Mouse (Mus musculus) liver, postnatal 0 days (tissue): ENCODE data around the gene Prep. TPM values are rescaled to one million over a fixed set of nuclear protein-coding genes. Genes with fewer than 3 reads are reported as not detected.

Source experiments
- ATAC-seq: fragments of 200-750 bp; cut with Nextera tagmentation; 2 replicates; pipeline ENCODE4 v1.8.0; 2017; ENCODE audit warnings: mild to moderate bottlenecking, moderate library complexity
- DNase-seq: peaks from one replicate; pipeline ENCODE4 v3.0.0-alpha.2; 2016
- H3K27ac ChIP-seq: fragments of 300-500 bp; sonication (generic); 2 replicates; pipeline ENCODE4 v1.5.1; 2014; ENCODE audit warnings: antibody characterized with exemption, moderate library complexity, mild to moderate bottlenecking, low read depth
- H3K27me3 ChIP-seq: fragments of 300-500 bp; sonication (generic); 2 replicates; pipeline ENCODE4 v1.6.1; 2014; ENCODE audit warnings: low read length, control low read depth, mixed read lengths; ENCODE audit not compliant: insufficient read depth
- H3K36me3 ChIP-seq: fragments of 300-500 bp; sonication (generic); replicated peaks from 2 replicates; pipeline ENCODE4 v1.6.1; 2014; ENCODE audit warnings: mild to moderate bottlenecking, control low read depth, low read length, moderate library complexity, mixed read lengths; ENCODE audit not compliant: insufficient read depth
- H3K4me1 ChIP-seq: fragments of 300-500 bp; sonication (generic); 2 replicates; pipeline ENCODE4 v1.6.1; 2014; ENCODE audit warnings: antibody characterized with exemption, mild to moderate bottlenecking, control low read depth; ENCODE audit not compliant: insufficient read depth
- H3K4me2 ChIP-seq: fragments of 300-500 bp; sonication (generic); 2 replicates; pipeline ENCODE4 v1.6.1; 2014; ENCODE audit warnings: low read depth, mild to moderate bottlenecking, low read length, moderate library complexity, mixed read lengths
- H3K4me3 ChIP-seq: fragments of 300-500 bp; sonication (generic); 2 replicates; pipeline ENCODE4 v1.5.1; 2014; ENCODE audit warnings: low read depth, low read length
- H3K9ac ChIP-seq: fragments of 300-500 bp; sonication (generic); replicated peaks from 2 replicates; pipeline ENCODE4 v1.6.1; 2014; ENCODE audit warnings: mild to moderate bottlenecking, moderate library complexity
- H3K9me3 ChIP-seq: fragments of 300-500 bp; sonication (generic); 2 replicates; pipeline ENCODE4 v1.6.1; 2016; ENCODE audit warnings: mild to moderate bottlenecking, control low read depth, low read length, mixed read lengths
- CTCF ChIP-seq: sonication (generic); IDR thresholded peaks from 2 replicates; pipeline ENCODE4 v1.5.1; 2016; ENCODE audit warnings: antibody characterized with exemption, low read depth
- EP300 ChIP-seq: IDR thresholded peaks from 2 replicates; pipeline ENCODE4 v1.6.1; 2016; ENCODE audit warnings: antibody characterized with exemption, low read depth, mild to moderate bottlenecking
- WGBS: fragments of 180-500 bp; shearing (Covaris S2); extraction: QIAGEN DNeasy Blood & Tissue Kit; methylation state at CpG from one replicate; pipeline ENCODE4 v1.1.7; 2014; ENCODE audit not compliant: insufficient replicate concordance; 5-methylcytosine and 5-hydroxymethylcytosine counted together
- polyA plus RNA-seq: library from polyadenylated mRNA; unstranded; fragments of >200 nt; fragmentation: Nextera tagmentation; extraction: Ambion mirVana; gene quantifications from 2 replicates; pipeline ENCODE4 v1.2.1, GENCODE M21; 2015

Gene Prep
- polyA plus RNA-seq, 1 experiment from 2014 or later, result 7.1 TPM

GRCm38 (mm10) chr10:45116832-45117231 lies 49.8 kb downstream of the Prep start:
- no peak overlapping the region for H3K4me3 ChIP-seq
- H3K9ac ChIP-seq, result no peak overlapping the region
- H3K4me2 ChIP-seq, result no peak overlapping the region
- DNase-seq, result no peak
- H3K9me3 ChIP-seq, result no peaks in the 10 kb centered on the region
- H3K4me1 ChIP-seq, result no peaks in the 10 kb centered on the region
- WGBS, result 90% methylated on average over 5 of the region's 5 CpGs
- no peak for ATAC-seq
- H3K27ac ChIP-seq, result no peak overlapping the region
- no peaks in the 10 kb centered on the region for H3K27me3 ChIP-seq
- peaks cover 62% of the 10 kb centered on the region for H3K36me3 ChIP-seq
- TF ChIP-seq CTCF (no peak), EP300 (no peak)

GRCm38 (mm10) chr10:45118389-45118788 lies 51.4 kb downstream of the Prep start:
- H3K4me1 ChIP-seq, result no peaks in the 10 kb centered on the region
- peaks cover 64% of the 10 kb centered on the region for H3K36me3 ChIP-seq
- H3K4me2 ChIP-seq, result no peak overlapping the region
- H3K27ac ChIP-seq, result no peak overlapping the region
- no peak for TF ChIP-seq CTCF
- no peak for TF ChIP-seq EP300
- ATAC-seq (no peak), DNase-seq (no peak)
- no peak overlapping the region for H3K4me3 ChIP-seq
- H3K9ac ChIP-seq, result no peak overlapping the region
- WGBS, result 85% methylated on average over 8 of the region's 8 CpGs
- H3K27me3 ChIP-seq, result no peaks in the 10 kb centered on the region
- H3K9me3 ChIP-seq, result no peaks in the 10 kb centered on the region

GRCm38 (mm10) chr10:45121637-45122036 lies 54.6 kb downstream of the Prep start:
- H3K4me3 ChIP-seq, result no peak overlapping the region
- H3K36me3 ChIP-seq, result peaks cover 64% of the 10 kb centered on the region
- no peak overlapping the region for H3K4me2 ChIP-seq
- TF ChIP-seq CTCF (no peak), EP300 (no peak)
- H3K9me3 ChIP-seq, result no peaks in the 10 kb centered on the region
- H3K27me3 ChIP-seq, result no peaks in the 10 kb centered on the region
- DNase-seq (no peak), ATAC-seq (no peak)
- H3K4me1 ChIP-seq, result no peaks in the 10 kb centered on the region
- H3K27ac ChIP-seq, result no peak overlapping the region
- no peak overlapping the region for H3K9ac ChIP-seq
- 85% methylated on average over 3 of the region's 3 CpGs for WGBS

GRCm38 (mm10) chr10:45122476-45122875 lies 55.5 kb downstream of the Prep start:
- H3K9me3 ChIP-seq, result no peaks in the 10 kb centered on the region
- no peak overlapping the region for H3K27ac ChIP-seq
- no peak for ATAC-seq
- peaks cover 62% of the 10 kb centered on the region for H3K36me3 ChIP-seq
- no peaks in the 10 kb centered on the region for H3K4me1 ChIP-seq
- 70% methylated on average over 5 of the region's 5 CpGs for WGBS
- TF ChIP-seq CTCF, result no peak
- no peak for TF ChIP-seq EP300
- no peak overlapping the region for H3K4me3 ChIP-seq
- no peaks in the 10 kb centered on the region for H3K27me3 ChIP-seq
- H3K4me2 ChIP-seq, result no peak overlapping the region
- DNase-seq, result no peak
- H3K9ac ChIP-seq, result no peak overlapping the region

GRCm38 (mm10) chr10:45123011-45123410 lies 56.0 kb downstream of the Prep start:
- no peak overlapping the region for H3K4me2 ChIP-seq
- ATAC-seq (no peak), DNase-seq (no peak)
- H3K27ac ChIP-seq, result no peak overlapping the region
- TF ChIP-seq EP300 (no peak), CTCF (no peak)
- peaks cover 57% of the 10 kb centered on the region for H3K36me3 ChIP-seq
- H3K9ac ChIP-seq, result no peak overlapping the region
- H3K27me3 ChIP-seq, result no peaks in the 10 kb centered on the region
- H3K4me3 ChIP-seq, result no peak overlapping the region
- no peaks in the 10 kb centered on the region for H3K4me1 ChIP-seq
- WGBS, result 79% methylated on average over 6 of the region's 6 CpGs
- no peaks in the 10 kb centered on the region for H3K9me3 ChIP-seq

GRCm38 (mm10) chr10:45129105-45129504 lies 62.1 kb downstream of the Prep start:
- Histone ChIP-seq H3K27ac (no peak overlapping the region), H3K4me3 (no peak overlapping the region)

GRCm38 (mm10) chr10:45130004-45130403 lies 63.0 kb downstream of the Prep start:
- H3K4me2 ChIP-seq, result no peak overlapping the region
- no peak overlapping the region for H3K27ac ChIP-seq
- peak; percentile 29 for DNase-seq
- H3K36me3 ChIP-seq, result peaks cover 20% of the 10 kb centered on the region
- no peaks in the 10 kb centered on the region for H3K9me3 ChIP-seq
- ATAC-seq, result peak; percentile 90
- no peaks in the 10 kb centered on the region for H3K4me1 ChIP-seq
- no peak overlapping the region for H3K4me3 ChIP-seq
- 57% methylated on average over 6 of the region's 6 CpGs for WGBS
- TF ChIP-seq CTCF (no peak), EP300 (peak; percentile 88)
- no peaks in the 10 kb centered on the region for H3K27me3 ChIP-seq
- H3K9ac ChIP-seq, result no peak overlapping the region

More at GRCm38 (mm10) chr10:45129105-45129504, 62.1 kb downstream of the Prep start:
- Histone ChIP-seq H3K9ac (no peak overlapping the region), H3K4me1 (no peaks in the 10 kb centered on the region), H3K36me3 (peaks cover 18% of the 10 kb centered on the region), H3K27me3 (no peaks in the 10 kb centered on the region), H3K4me2 (no peak overlapping the region), H3K9me3 (no peaks in the 10 kb centered on the region)
- ATAC-seq (no peak), DNase-seq (no peak)
- 76% methylated on average over 11 of the region's 11 CpGs for WGBS
- no peak for TF ChIP-seq CTCF
- no peak for TF ChIP-seq EP300
